In genomic region chr16:88074716-88075115, GRCm38 (mm10) we compare ENCODE assay signal across 25 mouse cellular contexts.
DNase-seq lines count a peak whose midpoint lies in the region; ATAC-seq and TF ChIP-seq lines count a peak whose summit lies in the region.
"Had no signal": no experiment of that assay in that cellular context is flagged by ENCODE, and none has a peak within 500 bp of the region (broad histone marks: within the 10 kb centered on the region; RNA-seq: fewer than 3 reads in every experiment).

No protein-coding gene starts in this region.

- no peaks in the 10 kb centered on the region for H3K4me1 ChIP-seq in hindbrain, postnatal 0 days (ENCODE audit: insufficient read depth, low read length)
- H3K4me1 ChIP-seq in hindbrain, embryonic 11.5 days (replicated peaks; ENCODE audit: control insufficient read depth, insufficient read depth, low read length) = no peaks in the 10 kb centered on the region
- H3K4me1 ChIP-seq: embryonic facial prominence, embryonic 12.5 days; forebrain, embryonic 13.5 days; heart, embryonic 13.5 days; hindbrain, embryonic 15.5 days; midbrain, embryonic 12.5 days had no signal

- 50% methylated on average over 5 of the region's 5 CpGs for WGBS in hindbrain, postnatal 0 days
- WGBS in hindbrain, embryonic 11.5 days = 86% methylated on average over 5 of the region's 5 CpGs

- no peaks in the 10 kb centered on the region for H3K36me3 ChIP-seq in hindbrain, postnatal 0 days (ENCODE audit: insufficient read depth, low read length)
- no peaks in the 10 kb centered on the region for H3K36me3 ChIP-seq in hindbrain, embryonic 11.5 days (ENCODE audit: control insufficient read depth, insufficient read depth, low read length)
- H3K36me3 ChIP-seq: embryonic facial prominence, embryonic 12.5 days; heart, embryonic 13.5 days; hindbrain, embryonic 15.5 days; limb, embryonic 15.5 days; midbrain, embryonic 12.5 days had no signal

- peak; percentile 25 to 38 for DNase-seq in cerebellum, postnatal 14 days
- no peak for DNase-seq in cerebellum, adult 8-10 months
- DNase-seq in hindbrain, postnatal 0 days (ENCODE audit: low spot score) = peak; percentile 45
- DNase-seq in hindbrain, embryonic 11.5 days (ENCODE audit: low spot score) = no peak
- peak; percentile 3 for DNase-seq in urinary bladder, postnatal 14 days (ENCODE audit: low spot score)
- DNase-seq in urinary bladder, adult 2 months (ENCODE audit: low spot score) = no peak
- DNase-seq in MN1 (ENCODE audit: low spot score) = no peak
- DNase-seq: cerebellum, adult 9-11 months; heart, adult 11 months; kidney, adult 9 months; kidney, postnatal 14 days; layer of hippocampus, postnatal 36 days; lung, embryonic 14.5 days; right cerebral cortex, postnatal 25 days; spleen, adult 18-20 months had no signal

- no peak overlapping the region for H3K4me2 ChIP-seq in hindbrain, postnatal 0 days (ENCODE audit: low read depth, low read length)
- no peak overlapping the region for H3K4me2 ChIP-seq in hindbrain, embryonic 11.5 days (replicated peaks; ENCODE audit: low read depth, low read length)
- H3K4me2 ChIP-seq: embryonic facial prominence, embryonic 12.5 days; forebrain, embryonic 13.5 days; heart, embryonic 13.5 days; hindbrain, embryonic 15.5 days; limb, embryonic 15.5 days; lung, embryonic 14.5 days; midbrain, embryonic 12.5 days had no signal

- ATAC-seq in hindbrain, postnatal 0 days = no peak
- ATAC-seq in hindbrain, embryonic 11.5 days (ENCODE audit: low FRiP score) = no peak
- ATAC-seq: activated CD4-positive, CD25-positive, alpha-beta regulatory T cell, adult 4 months; forebrain, embryonic 13.5 days; intestine, embryonic 16.5 days had no signal

- no peak overlapping the region for H3K9ac ChIP-seq in hindbrain, postnatal 0 days (replicated peaks; ENCODE audit: low read length)
- no peak overlapping the region for H3K9ac ChIP-seq in hindbrain, embryonic 11.5 days (ENCODE audit: low read depth, low read length)
- H3K9ac ChIP-seq: embryonic facial prominence, embryonic 12.5 days; forebrain, embryonic 13.5 days; heart, embryonic 13.5 days; hindbrain, embryonic 15.5 days; limb, embryonic 15.5 days; liver, embryonic 14.5 days; lung, embryonic 14.5 days; midbrain, embryonic 12.5 days had no signal

- H3K27ac ChIP-seq in hindbrain, postnatal 0 days = no peak overlapping the region
- no peak overlapping the region for H3K27ac ChIP-seq in hindbrain, embryonic 11.5 days (ENCODE audit: low read depth, low read length)
- H3K27ac ChIP-seq: embryonic facial prominence, embryonic 12.5 days; forebrain, embryonic 13.5 days; heart, embryonic 13.5 days; hindbrain, embryonic 15.5 days; limb, embryonic 15.5 days; liver, embryonic 14.5 days; midbrain, embryonic 12.5 days had no signal

- H3K27me3 ChIP-seq in hindbrain, postnatal 0 days (ENCODE audit: insufficient read depth, low read length) = no peaks in the 10 kb centered on the region
- H3K27me3 ChIP-seq in hindbrain, embryonic 11.5 days (ENCODE audit: control insufficient read depth, insufficient read depth, low read length) = no peaks in the 10 kb centered on the region
- H3K27me3 ChIP-seq: embryonic facial prominence, embryonic 12.5 days; forebrain, embryonic 13.5 days; heart, embryonic 13.5 days; hindbrain, embryonic 15.5 days; limb, embryonic 15.5 days; midbrain, embryonic 12.5 days had no signal

- no peaks in the 10 kb centered on the region for H3K9me3 ChIP-seq in hindbrain, postnatal 0 days (ENCODE audit: low read length)
- no peaks in the 10 kb centered on the region for H3K9me3 ChIP-seq in hindbrain, embryonic 11.5 days (ENCODE audit: control insufficient read depth, low read length)
- H3K9me3 ChIP-seq: embryonic facial prominence, embryonic 12.5 days; forebrain, embryonic 13.5 days; heart, embryonic 13.5 days; hindbrain, embryonic 15.5 days; limb, embryonic 15.5 days; midbrain, embryonic 12.5 days had no signal

- TF ChIP-seq CTCF in hindbrain, postnatal 0 days (IDR thresholded peaks at IDR 0.05; ENCODE audit: low read depth) = no peak

- no peak overlapping the region for H3K4me3 ChIP-seq in hindbrain, postnatal 0 days (ENCODE audit: low read length)
- H3K4me3 ChIP-seq in hindbrain, embryonic 11.5 days (ENCODE audit: low read depth, low read length) = no peak overlapping the region
- H3K4me3 ChIP-seq: embryonic facial prominence, embryonic 12.5 days; erythroblast, embryonic 14.5 days; forebrain, embryonic 13.5 days; heart, embryonic 13.5 days; hindbrain, embryonic 15.5 days; limb, embryonic 15.5 days; midbrain, embryonic 12.5 days had no signal

Comparison
In these comparisons a context has a peak if more than half of its experiments do, and no peak if none do; other contexts are left out.
1. DNase-seq: peak in cerebellum, postnatal 14 days (2 of 2), hindbrain, postnatal 0 days (single experiment) and urinary bladder, postnatal 14 days (single experiment); none in cerebellum, adult 8-10 months (single experiment), hindbrain, embryonic 11.5 days (single experiment), urinary bladder, adult 2 months (single experiment) and MN1 (single experiment).